Mouse (Mus musculus) cerebellum, adult 11-12 months (tissue): ENCODE measurements around the gene Tmem140.
A peak's percentile ranks its signal among the peaks of the same experiment; 100 is the strongest.

Experiments used
- DNase-seq: peaks from one replicate; pipeline ENCODE4 v3.0.0; 2022

Tmem140 gene

GRCm38 (mm10) chr6:34909631-34910345, 46.8 kb downstream of the Tmem140 start:
- no peak for DNase-seq

- peak; percentile 87 for DNase-seq
Measured at GRCm38 (mm10) chr6:34910371-34911219, 47.6 kb downstream of the Tmem140 start, which contains the start of gene Wdr91. Gene Wdr91 (minus strand): TSS chr6:34910876.

GRCm38 (mm10) chr6:34913341-34914040, 50.5 kb downstream of the Tmem140 start:
- no peak for DNase-seq

- DNase-seq = no peak
Measured at GRCm38 (mm10) chr6:34914462-34914861, 51.5 kb downstream of the Tmem140 start.

GRCm38 (mm10) chr6:34919146-34919545, 56.2 kb downstream of the Tmem140 start:
- DNase-seq = no peak

- no peak for DNase-seq
Measured at GRCm38 (mm10) chr6:34919956-34920355, 57.0 kb downstream of the Tmem140 start, which contains the start of gene Stra8. Gene Stra8 (plus strand): TSS chr6:34920163.

- no peak for DNase-seq
Measured at GRCm38 (mm10) chr6:34920631-34921030, 57.7 kb downstream of the Tmem140 start.

GRCm38 (mm10) chr6:34921941-34922340, 59.0 kb downstream of the Tmem140 start:
- DNase-seq = no peak
